Mouse (Mus musculus) E14TG2a.4 (cell line): ENCODE measurements around the gene Prss45.

Source experiments
- CTCF ChIP-seq: conservative IDR thresholded peaks from 2 replicates; pipeline ENCODE4 v1.5.1; 2014; ENCODE audit warnings: low read length
- NANOG ChIP-seq: IDR thresholded peaks from 2 replicates; pipeline ENCODE4 v1.6.1; 2014; ENCODE audit warnings: borderline replicate concordance, low read length, mixed read lengths

DNA sequence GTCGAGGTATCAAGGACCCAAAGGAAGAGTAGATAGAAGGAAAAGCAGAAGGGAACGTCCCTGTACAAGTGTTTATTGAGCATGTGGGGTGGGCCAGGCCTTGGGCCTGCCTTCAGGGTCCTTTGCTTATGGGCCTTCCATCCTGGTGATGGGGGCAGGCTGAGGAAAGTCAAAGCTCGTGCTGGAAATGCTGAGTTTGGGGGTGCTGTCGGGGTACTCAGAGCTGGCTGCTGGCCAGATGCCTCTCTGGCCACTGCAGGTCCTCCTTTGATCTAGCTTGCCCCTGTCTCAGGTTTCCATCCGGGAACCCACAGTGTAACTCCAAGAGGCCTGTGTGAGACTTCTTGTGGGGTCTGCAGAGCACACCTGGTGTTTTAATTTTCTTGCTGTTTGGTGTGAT is 24.1 kb downstream of the Prss45 start:
- TF ChIP-seq CTCF = no peak
- TF ChIP-seq NANOG = no peak
